Mouse (Mus musculus) erythroblast, embryonic 14.5 days (primary cell): Measurements from ENCODE around the gene Ttc7. TPM values are rescaled to one million over a fixed set of nuclear protein-coding genes. Genes with fewer than 3 reads are reported as not detected.

Experiments
- H3K27me3 ChIP-seq: 2 replicates; pipeline ENCODE4 v1.6.1; 2012; ENCODE audit warnings: inconsistent platforms; ENCODE audit not compliant: control insufficient read depth
- H3K36me3 ChIP-seq: 2 replicates; pipeline ENCODE4 v1.6.1; 2012; ENCODE audit warnings: mild to moderate bottlenecking, inconsistent platforms; ENCODE audit not compliant: control insufficient read depth
- H3K4me1 ChIP-seq: 2 replicates; pipeline ENCODE4 v1.6.1; 2012; ENCODE audit warnings: inconsistent platforms; ENCODE audit not compliant: control insufficient read depth
- H3K4me3 ChIP-seq: replicated peaks from 2 replicates; pipeline ENCODE3; 2012; ENCODE audit warnings: moderate library complexity, mild to moderate bottlenecking, inconsistent platforms
- H3K9me3 ChIP-seq: 2 replicates; pipeline ENCODE4 v1.6.1; 2012; ENCODE audit warnings: low read length, inconsistent platforms, mixed read lengths; ENCODE audit not compliant: control insufficient read depth
- GATA1 ChIP-seq: IDR thresholded peaks from 2 replicates; pipeline ENCODE4 v1.6.1; 2012; ENCODE audit warnings: low read length, inconsistent platforms, mixed read lengths
- TAL1 ChIP-seq: IDR thresholded peaks from 3 replicates; pipeline ENCODE4 v1.6.1; 2012; ENCODE audit warnings: low read length, inconsistent platforms, mixed read lengths
- polyA plus RNA-seq: library from polyadenylated mRNA; stranded (reverse); fragments of >175 nt; gene quantifications from 2 replicates; pipeline ENCODE4 v1.2.3, GENCODE M21; 2012

Ttc7 gene
- polyA plus RNA-seq, 1 experiment = 2.6 TPM

DNA sequence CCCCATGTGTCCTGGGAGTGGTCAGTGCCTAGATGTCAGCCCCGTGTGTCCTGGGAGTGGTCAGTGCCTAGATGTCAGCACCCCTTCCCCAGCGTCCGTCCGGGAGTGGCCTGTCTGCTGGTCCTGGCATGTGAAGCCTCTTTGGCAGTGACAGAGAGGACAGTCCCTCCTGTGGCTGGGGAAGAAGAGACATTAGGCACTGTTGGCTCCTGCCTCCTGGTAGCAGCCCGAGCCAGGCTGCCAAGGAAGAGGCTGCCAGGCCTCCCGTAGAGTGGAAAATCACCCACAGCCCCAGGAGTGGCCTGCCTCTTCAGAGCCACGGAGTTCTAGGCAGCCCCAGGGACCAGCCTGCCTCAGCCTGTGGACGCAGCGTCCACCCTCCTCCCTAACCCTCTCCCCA lies 35.3 kb downstream of the Ttc7 start:
- Histone ChIP-seq H3K27me3 (no peaks in the 10 kb centered on the region), H3K9me3 (0 out of 2 replicates have a peak, but pooled peaks cover 2% of the 10 kb centered on the region), H3K4me1 (peaks cover 3% of the 10 kb centered on the region; the same call in 1 of the 2 replicates), H3K4me3 (no peak overlapping the region), H3K36me3 (peaks cover 59% of the 10 kb centered on the region)
- TF ChIP-seq TAL1 (no peak), GATA1 (no peak)

DNA sequence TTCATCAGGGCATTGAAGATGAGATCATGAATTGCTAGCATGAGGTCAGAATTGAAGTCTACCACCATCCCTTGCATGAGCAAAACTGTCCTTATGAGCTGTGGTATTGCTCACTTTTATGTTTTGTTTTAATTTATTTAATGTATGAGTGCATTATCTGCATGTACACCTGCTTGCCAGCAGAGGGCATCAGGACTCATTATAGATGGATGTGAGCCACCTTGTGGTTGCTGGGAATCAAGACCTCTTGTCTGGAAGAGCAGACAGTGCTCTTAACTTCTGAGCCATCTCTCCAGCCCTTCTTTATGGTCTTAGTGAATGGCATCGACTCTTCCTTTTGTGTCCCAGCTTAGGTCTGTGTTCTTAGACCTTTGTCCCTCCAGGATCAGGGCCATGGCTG lies 39.0 kb downstream of the Ttc7 start:
- Histone ChIP-seq H3K4me3 (no peak overlapping the region), H3K27me3 (no peaks in the 10 kb centered on the region), H3K9me3 (0 out of 2 replicates have a peak, but pooled peaks cover 2% of the 10 kb centered on the region), H3K4me1 (no peaks in the 10 kb centered on the region; the same call in 1 of the 2 replicates), H3K36me3 (peaks cover 66% of the 10 kb centered on the region)
- TF ChIP-seq GATA1 = no peak
- TF ChIP-seq TAL1 = no peak

DNA sequence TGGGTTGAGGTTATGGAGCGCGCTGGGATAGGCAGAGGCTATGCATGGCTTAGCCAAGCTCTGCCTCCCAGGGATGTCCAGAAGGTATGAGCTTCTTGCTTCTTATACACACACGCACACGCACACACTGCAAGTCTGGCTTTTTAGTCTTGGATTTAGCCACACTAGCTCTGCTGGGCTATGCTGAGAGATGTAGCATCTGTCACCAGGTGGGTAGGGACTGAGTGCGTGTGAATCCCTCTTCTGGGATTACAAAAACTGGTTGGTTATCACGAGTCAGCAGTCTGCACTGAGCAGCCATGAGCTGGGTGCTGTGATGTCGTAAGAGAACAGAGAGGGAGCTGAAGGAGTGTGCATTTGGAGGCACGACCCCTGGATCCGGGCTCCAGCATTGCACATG lies 40.5 kb downstream of the Ttc7 start:
- no peak overlapping the region for H3K4me3 ChIP-seq
- H3K36me3 ChIP-seq = peaks cover 74% of the 10 kb centered on the region
- H3K4me1 ChIP-seq = peaks cover 4% of the 10 kb centered on the region
- no peaks in the 10 kb centered on the region for H3K27me3 ChIP-seq
- H3K9me3 ChIP-seq = 0 out of 2 replicates have a peak, but pooled peaks cover 2% of the 10 kb centered on the region
- TF ChIP-seq TAL1 = no peak
- no peak for TF ChIP-seq GATA1

DNA sequence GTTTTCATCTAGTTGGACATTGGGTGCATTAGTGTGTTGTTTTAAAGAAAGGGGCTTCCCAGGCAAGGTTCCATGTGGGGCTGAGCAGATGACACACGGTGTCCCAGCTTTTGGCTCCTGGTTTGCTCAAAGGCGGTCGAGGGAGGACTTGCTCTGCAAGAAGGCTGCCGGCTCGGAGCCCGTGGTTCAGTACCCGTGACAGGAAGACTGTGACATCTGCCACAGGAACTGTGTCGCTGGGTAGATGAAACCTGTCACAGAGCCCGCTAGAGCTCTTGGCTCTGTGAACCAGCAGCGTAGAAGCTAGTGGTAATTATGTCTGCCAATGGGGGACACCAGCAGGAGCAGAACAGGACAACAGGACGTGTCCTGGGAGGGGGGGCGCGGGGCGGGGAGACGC lies 42.8 kb downstream of the Ttc7 start:
- Histone ChIP-seq H3K27me3 (no peaks in the 10 kb centered on the region), H3K4me1 (peaks cover 4% of the 10 kb centered on the region), H3K4me3 (no peak overlapping the region), H3K9me3 (0 out of 2 replicates have a peak, but pooled peaks cover 2% of the 10 kb centered on the region), H3K36me3 (peaks cover 91% of the 10 kb centered on the region)
- TF ChIP-seq GATA1 = no peak
- no peak for TF ChIP-seq TAL1

DNA sequence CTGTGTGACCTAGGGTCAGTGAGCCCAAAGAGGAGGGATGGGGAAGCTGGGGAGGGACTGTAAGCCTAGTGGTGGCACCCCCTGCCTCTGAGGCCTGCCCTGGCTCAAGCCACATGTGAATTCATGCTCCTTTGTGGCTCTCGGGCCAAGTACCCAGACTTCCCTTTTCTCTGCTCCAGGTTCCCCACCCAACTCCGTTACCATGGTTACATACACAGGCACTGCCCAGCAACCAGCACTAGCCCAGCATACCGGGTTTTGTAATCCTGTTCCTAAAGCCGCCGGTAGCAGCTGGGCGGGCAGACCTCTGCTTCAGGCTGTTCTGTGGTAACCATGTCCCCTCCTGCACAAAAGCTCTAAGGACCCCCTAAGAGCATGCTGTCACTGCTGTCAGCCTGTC lies 44.3 kb downstream of the Ttc7 start:
- TF ChIP-seq GATA1 (no peak), TAL1 (no peak)
- Histone ChIP-seq H3K36me3 (peaks cover 86% of the 10 kb centered on the region), H3K9me3 (no peaks in the 10 kb centered on the region), H3K4me1 (peaks cover 4% of the 10 kb centered on the region), H3K27me3 (no peaks in the 10 kb centered on the region), H3K4me3 (no peak overlapping the region)

DNA sequence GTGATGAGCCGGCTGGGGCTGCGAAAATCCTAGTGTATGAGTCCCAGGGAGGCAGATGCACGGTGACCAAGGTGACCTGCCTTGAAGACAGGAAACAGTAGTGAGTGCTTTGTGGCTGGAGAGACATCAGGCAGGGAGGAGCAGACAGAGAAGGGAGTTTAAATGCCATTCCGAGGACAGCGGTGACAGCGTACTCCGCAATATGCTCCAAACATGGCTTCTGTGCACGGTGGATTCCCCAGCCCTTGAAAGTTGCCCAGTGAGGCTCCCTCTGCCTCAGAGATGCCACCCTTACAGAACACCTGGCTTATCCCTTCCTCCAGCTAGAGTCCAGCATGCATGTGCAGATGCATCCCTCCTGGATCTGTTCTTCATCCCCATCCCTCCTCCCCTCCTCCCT lies 45.0 kb downstream of the Ttc7 start:
- TF ChIP-seq GATA1 (no peak), TAL1 (no peak)
- peaks cover 4% of the 10 kb centered on the region for H3K4me1 ChIP-seq
- H3K36me3 ChIP-seq = peaks cover 86% of the 10 kb centered on the region
- H3K9me3 ChIP-seq = no peaks in the 10 kb centered on the region
- no peaks in the 10 kb centered on the region for H3K27me3 ChIP-seq
- H3K4me3 ChIP-seq = no peak overlapping the region

DNA sequence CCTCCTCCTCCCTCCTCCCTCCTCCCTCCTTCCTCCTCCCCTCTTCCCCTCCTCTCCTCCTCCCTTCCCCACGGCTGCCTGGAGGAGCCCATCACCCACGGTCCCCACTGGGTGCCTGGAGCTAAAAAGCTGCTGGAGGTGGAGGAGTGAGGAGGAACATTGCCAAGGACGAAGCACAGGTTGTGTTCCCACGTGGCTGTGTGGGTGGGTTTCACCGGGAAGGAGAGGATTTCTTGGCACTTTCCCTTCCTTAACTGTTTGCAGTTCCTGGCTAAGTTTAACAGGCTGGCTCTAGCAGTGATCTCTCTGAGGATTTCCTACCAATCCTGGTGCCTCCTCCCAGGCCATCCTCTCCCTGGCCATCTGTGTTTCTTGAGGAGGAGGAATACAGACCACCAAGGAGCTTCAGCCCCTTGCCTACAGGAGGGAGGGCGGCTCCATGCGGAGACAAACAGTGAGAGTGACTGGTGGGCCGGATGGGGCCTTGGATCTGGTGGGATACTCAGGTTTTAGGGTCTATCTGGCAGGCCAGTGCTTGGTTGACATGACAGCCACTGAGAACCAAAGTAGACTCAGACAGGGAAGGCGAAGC lies 45.6 kb downstream of the Ttc7 start:
- H3K36me3 ChIP-seq = peaks cover 86% of the 10 kb centered on the region
- H3K9me3 ChIP-seq = no peaks in the 10 kb centered on the region
- TF ChIP-seq GATA1 = no peak
- no peak for TF ChIP-seq TAL1
- no peak overlapping the region for H3K4me3 ChIP-seq
- H3K27me3 ChIP-seq = no peaks in the 10 kb centered on the region
- peaks cover 4% of the 10 kb centered on the region for H3K4me1 ChIP-seq

DNA sequence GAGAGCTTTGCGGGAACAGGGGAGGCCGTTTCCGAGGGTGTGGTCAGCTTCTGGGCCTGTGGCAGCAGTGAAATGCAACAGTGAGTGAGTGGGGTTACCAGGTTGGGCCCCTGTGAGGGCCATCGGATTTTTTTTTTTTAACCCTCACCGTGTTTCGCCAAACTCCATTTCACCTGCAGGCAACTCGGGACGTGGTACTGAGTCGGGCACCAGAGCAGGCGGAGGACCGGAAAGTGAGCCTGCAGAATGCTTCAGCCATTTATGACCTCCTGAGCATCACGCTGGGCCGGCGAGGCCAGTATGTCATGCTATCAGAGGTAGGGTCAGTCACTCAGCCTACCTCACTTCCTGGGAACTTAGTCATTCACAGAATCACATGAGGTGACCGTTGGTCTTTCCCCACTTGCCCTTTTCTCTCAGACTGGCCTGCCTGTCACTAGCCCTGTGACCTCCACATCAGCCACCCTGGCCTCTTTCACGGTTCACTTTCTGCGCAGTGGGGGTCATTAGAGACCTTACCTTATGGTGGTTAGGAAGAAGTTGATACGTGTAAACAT lies 46.5 kb downstream of the Ttc7 start:
- no peak for TF ChIP-seq GATA1
- TF ChIP-seq TAL1 = no peak
- Histone ChIP-seq H3K4me1 (peaks cover 4% of the 10 kb centered on the region), H3K27me3 (no peaks in the 10 kb centered on the region), H3K4me3 (no peak overlapping the region), H3K36me3 (peaks cover 84% of the 10 kb centered on the region), H3K9me3 (no peaks in the 10 kb centered on the region)

DNA sequence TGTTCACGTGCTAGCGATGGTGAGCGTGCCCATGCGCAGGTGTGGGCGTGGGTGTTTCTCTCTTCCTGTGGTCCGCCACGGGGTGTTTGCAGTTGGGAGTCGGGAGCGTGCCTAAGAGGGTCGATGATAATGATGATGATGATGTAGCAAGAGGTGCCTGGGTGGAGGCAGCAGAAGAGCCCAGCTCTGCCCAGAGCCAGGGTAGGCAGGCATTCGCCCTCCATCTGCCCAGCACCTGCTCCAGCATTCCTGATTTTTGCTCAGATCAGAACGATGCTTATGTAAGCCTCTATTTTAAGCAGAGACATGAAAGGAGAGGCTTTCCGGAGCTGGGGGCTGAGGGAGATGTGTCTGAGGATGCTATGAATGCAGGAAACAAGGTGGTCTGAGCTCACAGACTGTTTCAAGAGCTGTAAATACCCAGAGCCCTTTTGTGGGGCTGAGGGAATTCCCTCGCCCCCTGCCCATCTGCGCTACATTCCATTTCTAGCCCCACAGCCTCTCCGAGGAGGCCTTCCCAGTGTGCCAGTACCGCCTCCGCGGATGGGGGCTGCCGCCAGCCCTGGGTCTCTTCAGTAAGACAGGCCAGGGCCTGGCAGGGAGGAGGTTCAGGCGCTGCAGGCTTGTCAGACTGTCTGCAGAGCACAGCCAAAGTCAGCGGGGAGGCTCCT lies 47.7 kb downstream of the Ttc7 start:
- TF ChIP-seq GATA1 = no peak
- no peak for TF ChIP-seq TAL1
- peaks cover 85% of the 10 kb centered on the region for H3K36me3 ChIP-seq
- H3K4me3 ChIP-seq = no peak overlapping the region
- H3K4me1 ChIP-seq = peaks cover 4% of the 10 kb centered on the region
- H3K9me3 ChIP-seq = no peaks in the 10 kb centered on the region
- H3K27me3 ChIP-seq = no peaks in the 10 kb centered on the region
